Mouse (Mus musculus): Measurements from ENCODE around the gene Aspscr1. TPM values are rescaled to one million over a fixed set of nuclear protein-coding genes. Genes with fewer than 3 reads are reported as not detected.

Aspscr1 gene
- polyA plus RNA-seq, 1 experiment from 2014 or later = 107 TPM

- peaks cover 35% of the 10 kb centered on the region for H3K36me3 ChIP-seq
- no peak overlapping the region for H3K4me3 ChIP-seq
- peaks cover 74% of the 10 kb centered on the region for H3K4me1 ChIP-seq
- H3K9ac ChIP-seq = no peak overlapping the region
- ATAC-seq (ENCODE audit: insufficient number of reproducible peaks, low FRiP score, low TSS enrichment, low read depth) = no peak
- H3K27me3 ChIP-seq = no peaks in the 10 kb centered on the region
- H3K27ac ChIP-seq = peak overlapping the region; percentile 40; the same call in 1 of the 2 replicates
- WGBS = 20% methylated on average over 5 of the region's 5 CpGs
- H3K9me3 ChIP-seq = no peaks in the 10 kb centered on the region
- H3K4me2 ChIP-seq = no peak overlapping the region
Measured at GRCm38 (mm10) chr11:120710672-120711071, 37.9 kb downstream of the Aspscr1 start.

- peak overlapping the region; percentile 99 for H3K4me2 ChIP-seq
- no peaks in the 10 kb centered on the region for H3K9me3 ChIP-seq
- H3K4me1 ChIP-seq = peaks cover 60% of the 10 kb centered on the region
- no peaks in the 10 kb centered on the region for H3K27me3 ChIP-seq
- no peak overlapping the region; the same call in 1 of the 2 replicates for H3K27ac ChIP-seq
- no peak overlapping the region for H3K9ac ChIP-seq
- 47% methylated on average over 8 of the region's 8 CpGs for WGBS
- no peak for ATAC-seq (ENCODE audit: insufficient number of reproducible peaks, low FRiP score, low TSS enrichment, low read depth)
- H3K4me3 ChIP-seq = peak overlapping the region; percentile 78; the same call in 1 of the 2 replicates
- peaks cover 46% of the 10 kb centered on the region for H3K36me3 ChIP-seq
Measured at GRCm38 (mm10) chr11:120711980-120712604, 39.3 kb downstream of the Aspscr1 start.

- Histone ChIP-seq H3K27me3 (no peaks in the 10 kb centered on the region), H3K4me3 (peak overlapping the region; percentile 78), H3K4me2 (peak overlapping the region; percentile 99), H3K36me3 (peaks cover 55% of the 10 kb centered on the region), H3K9ac (peak overlapping the region; percentile 55), H3K27ac (peak overlapping the region; percentile 87), H3K9me3 (no peaks in the 10 kb centered on the region), H3K4me1 (peaks cover 52% of the 10 kb centered on the region)
- under 1% methylated on average over 38 of the region's 38 CpGs for WGBS
- ATAC-seq (ENCODE audit: insufficient number of reproducible peaks, low FRiP score, low TSS enrichment, low read depth) = peak; percentile 20
Measured at GRCm38 (mm10) chr11:120712771-120713568, 40.2 kb downstream of the Aspscr1 start.

- Histone ChIP-seq H3K4me3 (peak within 1 kb of the TSS; percentile 78), H3K4me1 (peaks cover 44% of the 10 kb centered on the region), H3K4me2 (peak within 1 kb of the TSS; percentile 99), H3K27me3 (no peaks in the 10 kb centered on the region), H3K27ac (peak within 1 kb of the TSS; percentile 87), H3K36me3 (peaks cover 59% of the 10 kb centered on the region), H3K9me3 (no peaks in the 10 kb centered on the region), H3K9ac (peak within 1 kb of the TSS; percentile 57)
- peak; percentile 95 for ATAC-seq (ENCODE audit: insufficient number of reproducible peaks, low FRiP score, low TSS enrichment, low read depth)
- WGBS = 1% methylated on average over 53 of the region's 53 CpGs
Measured at GRCm38 (mm10) chr11:120713580-120714518, 41.1 kb downstream of the Aspscr1 start, which contains the start of the genes Cenpx and Lrrc45. Cenpx (minus strand) TSS chr11:120713738. Lrrc45 (plus strand) TSS chr11:120713925.

GRCm38 (mm10) chr11:120714546-120714945 is 41.8 kb downstream of the Aspscr1 start:
- ATAC-seq (ENCODE audit: insufficient number of reproducible peaks, low FRiP score, low TSS enrichment, low read depth) = no peak

GRCm38 (mm10) chr11:120715131-120715530 is 42.4 kb downstream of the Aspscr1 start:
- Histone ChIP-seq H3K4me1 (peaks cover 41% of the 10 kb centered on the region), H3K4me2 (no peak overlapping the region), H3K27me3 (no peaks in the 10 kb centered on the region), H3K27ac (no peak overlapping the region), H3K4me3 (peak overlapping the region; percentile 78; the same call in 1 of the 2 replicates), H3K36me3 (peaks cover 62% of the 10 kb centered on the region), H3K9ac (no peak overlapping the region), H3K9me3 (no peaks in the 10 kb centered on the region)
- WGBS = 85% methylated on average over 9 of the region's 9 CpGs
- no peak for ATAC-seq (ENCODE audit: insufficient number of reproducible peaks, low FRiP score, low TSS enrichment, low read depth)

More at GRCm38 (mm10) chr11:120714546-120714945, 41.8 kb downstream of the Aspscr1 start:
- Histone ChIP-seq H3K4me2 (peak overlapping the region; percentile 99), H3K27ac (no peak overlapping the region), H3K27me3 (no peaks in the 10 kb centered on the region), H3K36me3 (peaks cover 59% of the 10 kb centered on the region), H3K4me3 (peak overlapping the region; percentile 78), H3K9ac (peak overlapping the region; percentile 57), H3K9me3 (no peaks in the 10 kb centered on the region), H3K4me1 (peaks cover 41% of the 10 kb centered on the region)
- WGBS = 50% methylated on average over 10 of the region's 10 CpGs

GRCm38 (mm10) chr11:120719242-120719641 is 46.5 kb downstream of the Aspscr1 start:
- Histone ChIP-seq H3K4me1 (peaks cover 36% of the 10 kb centered on the region), H3K4me3 (no peak overlapping the region), H3K9me3 (no peaks in the 10 kb centered on the region), H3K27me3 (no peaks in the 10 kb centered on the region), H3K9ac (no peak overlapping the region), H3K4me2 (no peak overlapping the region), H3K36me3 (peaks cover 52% of the 10 kb centered on the region), H3K27ac (no peak overlapping the region)
- no peak for ATAC-seq (ENCODE audit: insufficient number of reproducible peaks, low FRiP score, low TSS enrichment, low read depth)
- WGBS = 89% methylated on average over 9 of the region's 9 CpGs

- H3K4me3 ChIP-seq = no peak overlapping the region
- no peaks in the 10 kb centered on the region for H3K9me3 ChIP-seq
- WGBS = 90% methylated on average over 13 of the region's 13 CpGs
- peaks cover 29% of the 10 kb centered on the region for H3K4me1 ChIP-seq
- H3K4me2 ChIP-seq = no peak overlapping the region
- H3K9ac ChIP-seq = no peak overlapping the region
- no peak overlapping the region for H3K27ac ChIP-seq
- ATAC-seq (ENCODE audit: insufficient number of reproducible peaks, low FRiP score, low TSS enrichment, low read depth) = no peak
- no peaks in the 10 kb centered on the region for H3K27me3 ChIP-seq
- peaks cover 49% of the 10 kb centered on the region for H3K36me3 ChIP-seq
Measured at GRCm38 (mm10) chr11:120719841-120720376, 47.1 kb downstream of the Aspscr1 start.

GRCm38 (mm10) chr11:120720450-120720849 is 47.7 kb downstream of the Aspscr1 start:
- Histone ChIP-seq H3K4me1 (peaks cover 24% of the 10 kb centered on the region), H3K9ac (no peak overlapping the region; the same call in 1 of the 2 replicates), H3K27ac (peak overlapping the region; percentile 54; the same call in 1 of the 2 replicates), H3K27me3 (no peaks in the 10 kb centered on the region), H3K4me3 (peak overlapping the region; percentile 56), H3K36me3 (peaks cover 49% of the 10 kb centered on the region), H3K4me2 (peak overlapping the region; percentile 99), H3K9me3 (no peaks in the 10 kb centered on the region)
- no peak for ATAC-seq (ENCODE audit: insufficient number of reproducible peaks, low FRiP score, low TSS enrichment, low read depth)
- WGBS = 11% methylated on average over 17 of the region's 17 CpGs

GRCm38 (mm10) chr11:120721124-120722066 is 48.6 kb downstream of the Aspscr1 start, which contains the start of gene Rac3:
Rac3 (plus strand) TSS chr11:120721470.
- Histone ChIP-seq H3K27ac (peak within 1 kb of the TSS; percentile 54), H3K36me3 (peaks cover 42% of the 10 kb centered on the region), H3K4me3 (peak within 1 kb of the TSS; percentile 56), H3K9me3 (no peaks in the 10 kb centered on the region), H3K4me1 (peaks cover 28% of the 10 kb centered on the region), H3K9ac (peak within 1 kb of the TSS; percentile 69), H3K4me2 (peak within 1 kb of the TSS; percentile 99), H3K27me3 (no peaks in the 10 kb centered on the region)
- peak; percentile 72 for ATAC-seq (ENCODE audit: insufficient number of reproducible peaks, low FRiP score, low TSS enrichment, low read depth)
- under 1% methylated on average over 88 of the region's 90 CpGs for WGBS

Measured in limb, embryonic 15.5 days (tissue).